Mouse (Mus musculus): Measurements from ENCODE around the gene Rab5if. TPM values are rescaled to one million over a fixed set of nuclear protein-coding genes. Genes with fewer than 3 reads are reported as not detected.

Rab5if gene
- total RNA-seq, 2 experiments from 2014 or later: 89.8 to 97.6 TPM

GRCm38 (mm10) chr2:156919796-156920195 is 56.9 kb downstream of the Rab5if start:
- DNase-seq (ENCODE audit: low spot score in 2 of 2): no peak

GRCm38 (mm10) chr2:156923057-156923456 is 60.1 kb downstream of the Rab5if start:
- DNase-seq (ENCODE audit: low spot score in 2 of 2): no peak

Other genes with a start within 250 kb of the Rab5if start
- 100 to 1,000 TPM; 215 to 219 TPM for gene Dlgap4, start 249.4 kb upstream of the Rab5if start, total RNA-seq (2021)
- gene Myl9, start 87.7 kb upstream of the Rab5if start, total RNA-seq (2021): 10 to 100 TPM; 13.2 to 15.3 TPM
- gene Tgif2, start 23.1 kb upstream of the Rab5if start, total RNA-seq (2021): 1 to 10 TPM in 1 of 2 experiments, under 1 TPM in 1; 0.40 to 1.3 TPM
- gene 4930518I15Rik, start 5.2 kb upstream of the Rab5if start, total RNA-seq (2021): 1 to 10 TPM; 1.7 to 2.9 TPM
- gene Sla2, start 24.1 kb downstream of the Rab5if start, total RNA-seq (2021): under 1 TPM; 0.63 to 0.82 TPM
- 100 to 1,000 TPM; 446 to 471 TPM for gene Ndrg3, start 128.9 kb downstream of the Rab5if start, total RNA-seq (2021)
- gene Dsn1, start 144.0 kb downstream of the Rab5if start, total RNA-seq (2021): 1 to 10 TPM; 4.8 to 5.6 TPM
- 10 to 100 TPM; 17.1 to 17.7 TPM for gene Soga1, start 216.1 kb downstream of the Rab5if start, total RNA-seq (2021)
- gene Tldc2, start 223.9 kb downstream of the Rab5if start, total RNA-seq (2021): not detected